Mouse (Mus musculus): Measurements from ENCODE around the gene 2310011J03Rik. TPM values are rescaled to one million over a fixed set of nuclear protein-coding genes. Genes with fewer than 3 reads are reported as not detected.

Gene 2310011J03Rik
- polyA plus RNA-seq, 1 experiment = 93.8 TPM

DNA sequence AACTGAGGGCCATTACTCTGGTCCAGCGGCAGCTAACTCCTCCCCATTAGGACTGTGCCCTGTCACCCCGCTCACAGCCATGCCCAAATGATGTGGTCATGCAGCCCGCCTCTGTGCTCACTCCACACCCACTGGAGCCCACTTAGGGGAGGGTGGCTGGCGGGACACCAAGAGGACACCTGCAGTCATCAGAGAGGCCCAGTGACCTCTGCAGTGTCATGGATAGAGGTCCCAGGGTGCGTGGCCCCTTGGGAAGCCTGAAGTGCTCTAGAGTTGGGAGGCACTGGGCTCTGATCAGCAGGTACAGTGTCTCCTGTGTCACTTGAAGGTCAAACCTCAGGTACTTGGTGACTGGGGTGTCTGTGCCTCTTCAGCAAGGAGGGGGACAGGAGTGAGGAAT is 23.5 kb downstream of the 2310011J03Rik start:
- peaks cover 10% of the 10 kb centered on the region; the same call in 1 of the 2 replicates for H3K27me3 ChIP-seq (ENCODE audit: control insufficient read depth, insufficient read depth, low read length)
- WGBS = 87% methylated on average over 5 of the region's 5 CpGs
- peaks cover 14% of the 10 kb centered on the region for H3K36me3 ChIP-seq (ENCODE audit: control insufficient read depth, insufficient read depth, low read length)
- H3K27ac ChIP-seq (ENCODE audit: control insufficient read depth, insufficient read depth, low read length) = no peak overlapping the region
- DNase-seq = no peak
- no peak overlapping the region for H3K4me3 ChIP-seq (ENCODE audit: control insufficient read depth, insufficient read depth, low read length)
- TF ChIP-seq CTCF (IDR thresholded peaks at IDR 0.05; ENCODE audit: borderline replicate concordance, control insufficient read depth, extremely low read depth, insufficient read depth, low read length, poor library complexity) (no peak), POLR2A (IDR thresholded peaks at IDR 0.05; ENCODE audit: control insufficient read depth, extremely low read depth, insufficient read depth, low read length, poor library complexity) (no peak)
- H3K4me1 ChIP-seq (replicated peaks; ENCODE audit: control insufficient read depth, insufficient read depth, low read length) = peaks cover 16% of the 10 kb centered on the region

DNA sequence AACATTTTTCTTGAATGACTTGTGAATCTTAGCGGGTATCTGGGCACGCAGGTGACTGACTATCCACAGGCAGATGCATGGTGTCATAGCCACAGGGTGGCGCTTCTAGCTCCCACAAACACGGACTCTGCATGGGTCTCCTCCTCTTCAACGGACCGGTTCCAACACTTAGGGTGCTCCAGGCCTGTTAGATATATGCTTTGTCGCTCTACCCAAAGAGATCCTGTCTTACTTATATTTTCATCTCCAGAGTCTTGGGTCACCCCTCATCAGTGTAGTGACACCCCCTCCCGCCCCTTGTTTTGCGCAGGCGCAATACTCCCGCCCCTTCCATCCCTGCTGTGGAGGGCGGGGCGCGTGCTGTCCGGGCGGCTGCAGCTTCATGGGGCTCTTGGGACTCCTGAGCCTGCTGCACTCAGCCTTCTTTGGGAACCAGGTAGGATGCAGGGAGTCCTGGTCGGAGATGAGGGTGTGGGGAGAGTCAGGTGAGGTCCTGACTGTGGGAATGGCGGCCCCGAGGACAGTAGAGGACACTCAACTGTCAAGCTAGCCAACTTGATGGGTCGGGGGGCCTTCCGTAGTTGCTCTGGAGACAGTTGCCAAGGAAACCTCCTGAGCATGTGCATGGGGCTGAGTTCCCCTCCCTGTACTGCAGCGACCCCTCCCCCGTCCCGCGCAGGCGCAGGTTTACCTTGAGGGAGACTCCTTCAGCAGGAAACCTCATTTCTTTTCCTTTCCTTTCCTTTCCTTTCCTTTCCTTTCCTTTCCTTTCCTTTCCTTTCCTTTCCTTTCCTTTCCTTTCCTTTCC is 24.5 kb downstream of the 2310011J03Rik start, which contains the start of gene Apc2:
Apc2 (plus strand) TSS at position 360 of the 808 bp plus-strand sequence.
- 9% methylated on average over 26 of the region's 26 CpGs for WGBS
- H3K4me3 ChIP-seq (ENCODE audit: control insufficient read depth, insufficient read depth, low read length) = peak within 1 kb of the TSS; percentile 35
- TF ChIP-seq CTCF (IDR thresholded peaks at IDR 0.05; ENCODE audit: borderline replicate concordance, control insufficient read depth, extremely low read depth, insufficient read depth, low read length, poor library complexity) (peak; percentile 69; the same call in 1 of the 2 replicates), POLR2A (IDR thresholded peaks at IDR 0.05; ENCODE audit: control insufficient read depth, extremely low read depth, insufficient read depth, low read length, poor library complexity) (no peak; the same call in 1 of the 2 replicates)
- peak; percentile 70 for DNase-seq
- peaks cover 17% of the 10 kb centered on the region for H3K4me1 ChIP-seq (replicated peaks; ENCODE audit: control insufficient read depth, insufficient read depth, low read length)
- H3K27me3 ChIP-seq (ENCODE audit: control insufficient read depth, insufficient read depth, low read length) = peaks cover 10% of the 10 kb centered on the region; the same call in 1 of the 2 replicates
- peaks cover 14% of the 10 kb centered on the region for H3K36me3 ChIP-seq (ENCODE audit: control insufficient read depth, insufficient read depth, low read length)
- no peak within 1 kb of the TSS for H3K27ac ChIP-seq (ENCODE audit: control insufficient read depth, insufficient read depth, low read length)

DNA sequence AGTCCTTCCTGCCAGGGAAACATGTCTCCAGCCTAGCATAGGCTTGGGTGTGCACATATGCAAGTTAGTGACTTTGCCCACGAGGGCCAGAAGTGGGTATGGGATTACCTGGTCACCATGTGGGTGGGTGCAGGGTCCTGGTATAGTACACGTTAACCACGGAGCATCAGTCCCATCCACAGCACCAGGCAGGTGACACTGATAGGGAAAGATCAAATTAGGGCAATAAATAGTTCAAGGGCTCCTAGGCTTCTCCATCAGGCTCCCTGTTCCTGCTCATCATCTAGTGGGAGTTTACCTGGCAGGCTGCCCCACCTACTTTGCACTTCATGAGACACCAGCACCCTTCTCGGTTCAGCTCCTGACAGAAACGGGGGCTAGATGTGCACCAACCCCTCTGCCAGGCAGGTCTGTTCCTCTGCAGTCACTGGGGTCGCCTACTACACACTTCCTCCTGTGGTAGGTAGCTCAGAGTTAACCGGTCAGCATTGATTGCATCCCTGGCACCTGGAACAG is 25.5 kb downstream of the 2310011J03Rik start:
- H3K4me3 ChIP-seq (ENCODE audit: control insufficient read depth, insufficient read depth, low read length) = no peak overlapping the region
- peaks cover 14% of the 10 kb centered on the region for H3K36me3 ChIP-seq (ENCODE audit: control insufficient read depth, insufficient read depth, low read length)
- WGBS = 79% methylated on average over 7 of the region's 7 CpGs
- DNase-seq = no peak
- H3K27me3 ChIP-seq (ENCODE audit: control insufficient read depth, insufficient read depth, low read length) = peaks cover 8% of the 10 kb centered on the region; the same call in 1 of the 2 replicates
- no peak for TF ChIP-seq POLR2A (IDR thresholded peaks at IDR 0.05; ENCODE audit: control insufficient read depth, extremely low read depth, insufficient read depth, low read length, poor library complexity)
- no peak for TF ChIP-seq CTCF (IDR thresholded peaks at IDR 0.05; ENCODE audit: borderline replicate concordance, control insufficient read depth, extremely low read depth, insufficient read depth, low read length, poor library complexity)
- peaks cover 17% of the 10 kb centered on the region for H3K4me1 ChIP-seq (replicated peaks; ENCODE audit: control insufficient read depth, insufficient read depth, low read length)
- no peak overlapping the region for H3K27ac ChIP-seq (ENCODE audit: control insufficient read depth, insufficient read depth, low read length)

DNA sequence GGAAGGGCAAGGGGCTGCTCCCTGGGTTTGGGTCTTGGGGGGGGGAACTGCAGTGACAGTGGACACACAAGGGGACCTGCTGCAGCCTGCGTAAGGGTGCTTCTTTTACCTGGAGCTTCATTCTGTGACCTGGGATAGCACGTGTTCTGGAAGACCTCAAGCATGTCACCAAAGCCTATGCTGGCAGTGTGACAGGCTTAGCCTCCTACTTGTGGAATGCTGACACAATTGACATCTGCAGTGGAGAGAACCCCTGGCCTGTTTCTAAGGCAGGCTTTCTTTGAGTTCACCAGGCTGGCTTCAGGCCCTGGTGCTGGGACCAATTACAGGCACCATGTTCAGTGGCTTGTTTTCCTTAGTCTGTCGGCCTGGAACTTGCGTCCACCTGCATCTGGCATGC is 26.0 kb downstream of the 2310011J03Rik start:
- no peak for DNase-seq
- 96% methylated on average over 4 of the region's 4 CpGs for WGBS
- Histone ChIP-seq H3K4me3 (ENCODE audit: control insufficient read depth, insufficient read depth, low read length) (no peak overlapping the region), H3K4me1 (replicated peaks; ENCODE audit: control insufficient read depth, insufficient read depth, low read length) (peaks cover 17% of the 10 kb centered on the region), H3K36me3 (ENCODE audit: control insufficient read depth, insufficient read depth, low read length) (peaks cover 14% of the 10 kb centered on the region), H3K27me3 (ENCODE audit: control insufficient read depth, insufficient read depth, low read length) (peaks cover 4% of the 10 kb centered on the region; the same call in 1 of the 2 replicates), H3K27ac (ENCODE audit: control insufficient read depth, insufficient read depth, low read length) (no peak overlapping the region)
- TF ChIP-seq CTCF (IDR thresholded peaks at IDR 0.05; ENCODE audit: borderline replicate concordance, control insufficient read depth, extremely low read depth, insufficient read depth, low read length, poor library complexity) = no peak
- no peak for TF ChIP-seq POLR2A (IDR thresholded peaks at IDR 0.05; ENCODE audit: control insufficient read depth, extremely low read depth, insufficient read depth, low read length, poor library complexity)

DNA sequence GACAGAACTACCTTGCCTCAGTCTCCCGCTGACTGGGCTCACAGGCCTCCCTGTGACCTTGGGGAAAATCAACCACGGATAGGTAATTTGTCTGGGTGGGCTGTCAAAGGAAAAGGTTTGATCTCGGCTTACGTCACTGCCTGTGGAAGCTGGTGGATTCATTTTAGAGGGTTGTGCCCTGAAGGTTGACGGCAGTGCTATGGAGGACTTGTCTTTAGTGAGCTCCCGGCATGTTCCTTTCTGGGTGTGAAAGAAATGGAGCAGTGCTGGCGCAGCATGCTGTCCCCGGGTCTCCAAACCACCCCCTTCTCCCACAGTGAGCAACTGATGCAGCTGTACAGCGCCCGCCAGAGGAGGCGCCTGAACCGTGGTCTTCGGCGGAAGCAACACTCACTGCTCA is 27.0 kb downstream of the 2310011J03Rik start:
- DNase-seq = no peak
- Histone ChIP-seq H3K4me1 (replicated peaks; ENCODE audit: control insufficient read depth, insufficient read depth, low read length) (peaks cover 17% of the 10 kb centered on the region), H3K36me3 (ENCODE audit: control insufficient read depth, insufficient read depth, low read length) (peaks cover 17% of the 10 kb centered on the region), H3K4me3 (ENCODE audit: control insufficient read depth, insufficient read depth, low read length) (peak overlapping the region; percentile 70), H3K27ac (ENCODE audit: control insufficient read depth, insufficient read depth, low read length) (no peak overlapping the region), H3K27me3 (ENCODE audit: control insufficient read depth, insufficient read depth, low read length) (no peaks in the 10 kb centered on the region)
- WGBS = 18% methylated on average over 14 of the region's 14 CpGs
- no peak for TF ChIP-seq CTCF (IDR thresholded peaks at IDR 0.05; ENCODE audit: borderline replicate concordance, control insufficient read depth, extremely low read depth, insufficient read depth, low read length, poor library complexity)
- TF ChIP-seq POLR2A (IDR thresholded peaks at IDR 0.05; ENCODE audit: control insufficient read depth, extremely low read depth, insufficient read depth, low read length, poor library complexity) = no peak

DNA sequence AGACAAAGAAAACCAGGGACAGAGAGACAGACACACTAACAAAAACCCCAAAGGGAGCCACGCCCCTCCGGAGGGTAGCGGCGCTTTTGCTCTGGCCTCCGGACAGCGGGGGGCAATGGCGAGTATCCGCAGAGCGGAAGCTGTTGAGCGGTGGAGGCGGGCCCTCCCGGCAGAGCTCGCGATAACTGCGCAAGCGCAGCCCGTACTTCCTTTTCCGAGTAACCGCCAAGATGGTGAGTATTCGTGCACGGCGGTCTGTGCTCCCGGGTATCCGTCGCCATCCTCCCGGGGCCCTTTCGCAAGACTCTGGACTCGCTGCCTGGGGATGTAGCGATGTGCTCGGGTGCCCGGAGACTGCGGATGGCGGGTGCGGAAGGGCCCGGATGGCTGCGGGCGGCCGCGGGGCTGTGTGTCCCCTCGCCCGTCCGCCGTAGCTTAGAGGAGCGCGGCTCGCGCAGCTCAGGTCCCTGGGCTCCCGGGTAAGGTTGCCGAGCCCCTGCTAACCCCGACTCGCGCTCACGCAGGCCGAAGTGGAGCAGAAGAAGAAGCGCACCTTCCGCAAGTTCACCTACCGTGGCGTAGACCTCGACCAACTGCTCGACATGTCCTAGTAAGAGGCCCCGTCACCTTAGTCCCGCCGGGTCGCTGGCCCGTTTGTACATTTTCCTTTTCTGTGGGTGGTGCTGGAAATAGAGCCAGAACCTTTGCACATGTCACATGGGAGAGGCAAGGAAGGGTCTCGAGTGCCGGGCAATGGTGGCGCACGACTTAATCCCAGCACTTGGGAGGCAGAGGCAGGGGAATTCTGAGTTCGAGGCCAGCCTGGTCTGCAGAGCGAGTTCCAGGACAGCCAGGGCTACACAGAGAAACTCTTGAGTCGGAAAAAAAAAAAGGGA is 27.8 kb downstream of the 2310011J03Rik start, which contains the start of gene Rps15:
Rps15 (plus strand) TSS at position 203 of the 896 bp plus-strand sequence.
- DNase-seq = peak; percentile 92
- TF ChIP-seq CTCF (IDR thresholded peaks at IDR 0.05; ENCODE audit: borderline replicate concordance, control insufficient read depth, extremely low read depth, insufficient read depth, low read length, poor library complexity) = peak; percentile 64; the same call in 1 of the 2 replicates
- TF ChIP-seq POLR2A (IDR thresholded peaks at IDR 0.05; ENCODE audit: control insufficient read depth, extremely low read depth, insufficient read depth, low read length, poor library complexity) = peak; percentile 92
- Histone ChIP-seq H3K36me3 (ENCODE audit: control insufficient read depth, insufficient read depth, low read length) (peaks cover 22% of the 10 kb centered on the region), H3K27me3 (ENCODE audit: control insufficient read depth, insufficient read depth, low read length) (no peaks in the 10 kb centered on the region), H3K4me3 (ENCODE audit: control insufficient read depth, insufficient read depth, low read length) (peak within 1 kb of the TSS; percentile 70), H3K27ac (ENCODE audit: control insufficient read depth, insufficient read depth, low read length) (no peak within 1 kb of the TSS), H3K4me1 (replicated peaks; ENCODE audit: control insufficient read depth, insufficient read depth, low read length) (peaks cover 17% of the 10 kb centered on the region)
- under 1% methylated on average over 72 of the region's 72 CpGs for whole genome bisulfite sequencing

Data from thymus, adult 2 months (tissue).